Mouse (Mus musculus): Measurements from ENCODE around the gene Dner. TPM values are rescaled to one million over a fixed set of nuclear protein-coding genes. Genes with fewer than 3 reads are reported as not detected.

Dner gene
- polyA plus RNA-seq, 1 experiment from 2014 or later, result 3.4 TPM

GRCm38 (mm10) chr1:84406891-84407290, 289.1 kb downstream of the Dner start:
- Histone ChIP-seq H3K9me3 (ENCODE audit: control insufficient read depth, low read length) (no peaks in the 10 kb centered on the region), H3K27ac (ENCODE audit: low read length) (no peak overlapping the region), H3K36me3 (ENCODE audit: control insufficient read depth, insufficient read depth, low read length) (no peaks in the 10 kb centered on the region), H3K4me3 (ENCODE audit: low read length) (no peak overlapping the region), H3K27me3 (replicated peaks; ENCODE audit: control insufficient read depth, insufficient read depth, low read length) (no peaks in the 10 kb centered on the region), H3K4me1 (ENCODE audit: control insufficient read depth, insufficient read depth, low read length) (0 out of 2 replicates have a peak, but pooled peaks cover 2% of the 10 kb centered on the region), H3K4me2 (ENCODE audit: low read depth, low read length) (no peak overlapping the region), H3K9ac (ENCODE audit: low read depth, low read length) (no peak overlapping the region)
- 63% methylated on average over 4 of the region's 4 CpGs for WGBS
- peak; percentile 79 for ATAC-seq

- 87% methylated on average over 5 of the region's 5 CpGs for WGBS
Observed at GRCm38 (mm10) chr1:84405551-84406290, 290.3 kb downstream of the Dner start.

GRCm38 (mm10) chr1:84404880-84405279, 291.1 kb downstream of the Dner start:
- no peak for ATAC-seq
- Histone ChIP-seq H3K36me3 (ENCODE audit: control insufficient read depth, insufficient read depth, low read length) (no peaks in the 10 kb centered on the region), H3K4me1 (ENCODE audit: control insufficient read depth, insufficient read depth, low read length) (0 out of 2 replicates have a peak, but pooled peaks cover 2% of the 10 kb centered on the region), H3K4me3 (ENCODE audit: low read length) (no peak overlapping the region), H3K4me2 (ENCODE audit: low read depth, low read length) (no peak overlapping the region), H3K27me3 (replicated peaks; ENCODE audit: control insufficient read depth, insufficient read depth, low read length) (no peaks in the 10 kb centered on the region), H3K9ac (ENCODE audit: low read depth, low read length) (no peak overlapping the region), H3K9me3 (ENCODE audit: control insufficient read depth, low read length) (no peaks in the 10 kb centered on the region), H3K27ac (ENCODE audit: low read length) (no peak overlapping the region)
- WGBS, result 58% methylated on average over 12 of the region's 12 CpGs

More at GRCm38 (mm10) chr1:84405551-84406290, 290.3 kb downstream of the Dner start:
- Histone ChIP-seq H3K4me3 (ENCODE audit: low read length) (no peak overlapping the region), H3K36me3 (ENCODE audit: control insufficient read depth, insufficient read depth, low read length) (no peaks in the 10 kb centered on the region), H3K27me3 (replicated peaks; ENCODE audit: control insufficient read depth, insufficient read depth, low read length) (no peaks in the 10 kb centered on the region), H3K4me2 (ENCODE audit: low read depth, low read length) (no peak overlapping the region), H3K9ac (ENCODE audit: low read depth, low read length) (no peak overlapping the region), H3K4me1 (ENCODE audit: control insufficient read depth, insufficient read depth, low read length) (0 out of 2 replicates have a peak, but pooled peaks cover 2% of the 10 kb centered on the region), H3K27ac (ENCODE audit: low read length) (no peak overlapping the region), H3K9me3 (ENCODE audit: control insufficient read depth, low read length) (no peaks in the 10 kb centered on the region)
- ATAC-seq, result no peak

GRCm38 (mm10) chr1:84402154-84402553, 293.9 kb downstream of the Dner start:
- no peak for ATAC-seq
- Histone ChIP-seq H3K36me3 (ENCODE audit: control insufficient read depth, insufficient read depth, low read length) (no peaks in the 10 kb centered on the region), H3K27me3 (replicated peaks; ENCODE audit: control insufficient read depth, insufficient read depth, low read length) (no peaks in the 10 kb centered on the region), H3K27ac (ENCODE audit: low read length) (no peak overlapping the region), H3K4me3 (ENCODE audit: low read length) (no peak overlapping the region), H3K9me3 (ENCODE audit: control insufficient read depth, low read length) (no peaks in the 10 kb centered on the region), H3K4me1 (ENCODE audit: control insufficient read depth, insufficient read depth, low read length) (0 out of 2 replicates have a peak, but pooled peaks cover 2% of the 10 kb centered on the region), H3K9ac (ENCODE audit: low read depth, low read length) (no peak overlapping the region), H3K4me2 (ENCODE audit: low read depth, low read length) (no peak overlapping the region)
- WGBS, result 74% methylated on average over 1 of the region's 1 CpGs

GRCm38 (mm10) chr1:84399671-84400070, 296.4 kb downstream of the Dner start:
- no peak overlapping the region for H3K4me3 ChIP-seq (ENCODE audit: low read length)
- H3K4me1 ChIP-seq (ENCODE audit: control insufficient read depth, insufficient read depth, low read length), result no peaks in the 10 kb centered on the region
- ATAC-seq, result no peak
- WGBS, result 84% methylated on average over 3 of the region's 3 CpGs
- H3K27ac ChIP-seq (ENCODE audit: low read length), result no peak overlapping the region
- H3K9me3 ChIP-seq (ENCODE audit: control insufficient read depth, low read length), result no peaks in the 10 kb centered on the region
- no peak overlapping the region for H3K4me2 ChIP-seq (ENCODE audit: low read depth, low read length)
- H3K36me3 ChIP-seq (ENCODE audit: control insufficient read depth, insufficient read depth, low read length), result no peaks in the 10 kb centered on the region
- H3K27me3 ChIP-seq (replicated peaks; ENCODE audit: control insufficient read depth, insufficient read depth, low read length), result no peaks in the 10 kb centered on the region
- no peak overlapping the region for H3K9ac ChIP-seq (ENCODE audit: low read depth, low read length)

- no peak overlapping the region for H3K4me2 ChIP-seq (ENCODE audit: low read depth, low read length)
- H3K27ac ChIP-seq (ENCODE audit: low read length), result no peak overlapping the region
- no peaks in the 10 kb centered on the region for H3K27me3 ChIP-seq (replicated peaks; ENCODE audit: control insufficient read depth, insufficient read depth, low read length)
- H3K9me3 ChIP-seq (ENCODE audit: control insufficient read depth, low read length), result no peaks in the 10 kb centered on the region
- no peak for ATAC-seq
- no peak overlapping the region for H3K4me3 ChIP-seq (ENCODE audit: low read length)
- H3K4me1 ChIP-seq (ENCODE audit: control insufficient read depth, insufficient read depth, low read length), result no peaks in the 10 kb centered on the region
- H3K36me3 ChIP-seq (ENCODE audit: control insufficient read depth, insufficient read depth, low read length), result no peaks in the 10 kb centered on the region
- WGBS, result 62% methylated on average over 4 of the region's 4 CpGs
- no peak overlapping the region for H3K9ac ChIP-seq (ENCODE audit: low read depth, low read length)
Observed at GRCm38 (mm10) chr1:84399118-84399517, 296.9 kb downstream of the Dner start.

GRCm38 (mm10) chr1:84396787-84397186, 299.2 kb downstream of the Dner start:
- WGBS, result 63% methylated on average over 3 of the region's 3 CpGs
- Histone ChIP-seq H3K4me3 (ENCODE audit: low read length) (no peak overlapping the region), H3K27me3 (replicated peaks; ENCODE audit: control insufficient read depth, insufficient read depth, low read length) (no peaks in the 10 kb centered on the region), H3K27ac (ENCODE audit: low read length) (no peak overlapping the region), H3K9me3 (ENCODE audit: control insufficient read depth, low read length) (no peaks in the 10 kb centered on the region), H3K36me3 (ENCODE audit: control insufficient read depth, insufficient read depth, low read length) (no peaks in the 10 kb centered on the region), H3K9ac (ENCODE audit: low read depth, low read length) (no peak overlapping the region), H3K4me2 (ENCODE audit: low read depth, low read length) (no peak overlapping the region), H3K4me1 (ENCODE audit: control insufficient read depth, insufficient read depth, low read length) (no peaks in the 10 kb centered on the region)
- ATAC-seq, result no peak

GRCm38 (mm10) chr1:84395928-84396327, 300.1 kb downstream of the Dner start:
- Histone ChIP-seq H3K4me2 (ENCODE audit: low read depth, low read length) (no peak overlapping the region), H3K9me3 (ENCODE audit: control insufficient read depth, low read length) (no peaks in the 10 kb centered on the region), H3K27ac (ENCODE audit: low read length) (no peak overlapping the region), H3K4me1 (ENCODE audit: control insufficient read depth, insufficient read depth, low read length) (no peaks in the 10 kb centered on the region), H3K4me3 (ENCODE audit: low read length) (no peak overlapping the region), H3K36me3 (ENCODE audit: control insufficient read depth, insufficient read depth, low read length) (no peaks in the 10 kb centered on the region), H3K27me3 (replicated peaks; ENCODE audit: control insufficient read depth, insufficient read depth, low read length) (no peaks in the 10 kb centered on the region), H3K9ac (ENCODE audit: low read depth, low read length) (no peak overlapping the region)
- no peak for ATAC-seq
- 79% methylated on average over 8 of the region's 8 CpGs for WGBS

- H3K36me3 ChIP-seq (ENCODE audit: control insufficient read depth, insufficient read depth, low read length), result no peaks in the 10 kb centered on the region
- no peak overlapping the region for H3K4me3 ChIP-seq (ENCODE audit: low read length)
- no peak overlapping the region for H3K27ac ChIP-seq (ENCODE audit: low read length)
- WGBS, result 85% methylated on average over 4 of the region's 4 CpGs
- no peaks in the 10 kb centered on the region for H3K9me3 ChIP-seq (ENCODE audit: control insufficient read depth, low read length)
- no peaks in the 10 kb centered on the region for H3K27me3 ChIP-seq (replicated peaks; ENCODE audit: control insufficient read depth, insufficient read depth, low read length)
- no peak overlapping the region for H3K4me2 ChIP-seq (ENCODE audit: low read depth, low read length)
- no peak for ATAC-seq
- no peaks in the 10 kb centered on the region for H3K4me1 ChIP-seq (ENCODE audit: control insufficient read depth, insufficient read depth, low read length)
- no peak overlapping the region for H3K9ac ChIP-seq (ENCODE audit: low read depth, low read length)
Observed at GRCm38 (mm10) chr1:84390961-84391360, 305.1 kb downstream of the Dner start.

GRCm38 (mm10) chr1:84387616-84388015, 308.4 kb downstream of the Dner start:
- Histone ChIP-seq H3K9ac (ENCODE audit: low read depth, low read length) (no peak overlapping the region), H3K9me3 (ENCODE audit: control insufficient read depth, low read length) (no peaks in the 10 kb centered on the region), H3K27me3 (replicated peaks; ENCODE audit: control insufficient read depth, insufficient read depth, low read length) (no peaks in the 10 kb centered on the region), H3K4me3 (ENCODE audit: low read length) (no peak overlapping the region), H3K4me1 (ENCODE audit: control insufficient read depth, insufficient read depth, low read length) (no peaks in the 10 kb centered on the region), H3K4me2 (ENCODE audit: low read depth, low read length) (no peak overlapping the region), H3K36me3 (ENCODE audit: control insufficient read depth, insufficient read depth, low read length) (no peaks in the 10 kb centered on the region), H3K27ac (ENCODE audit: low read length) (no peak overlapping the region)
- 56% methylated on average over 4 of the region's 4 CpGs for WGBS
- no peak for ATAC-seq

Data from intestine, embryonic 16.5 days (tissue).